Mouse (Mus musculus) left cerebral cortex, postnatal 36 days (tissue): ENCODE measurements around the gene Magi1. TPM values are rescaled to one million over a fixed set of nuclear protein-coding genes. Genes with fewer than 3 reads are reported as not detected.
"Not testable (repeated sequence)": the region's sequence is repeated elsewhere in the genome, so short reads cannot be mapped to it uniquely, and the experiment has no call there.

ENCODE experiments used
- DNase-seq, 2 experiments: peaks; one replicate each; pipeline ENCODE4 v3.0.0; 2021 to 2022; ENCODE audit warnings: low spot score in 2 of 2, mixed read lengths in 1 of 2
- intact Hi-C: fragments of 180-260 bp; cut with DNase I; formaldehyde crosslinking; loops from one replicate; pipeline ENCODE4 v1.15.1; 2025
- total RNA-seq, 2 experiments: library from RNA; stranded (reverse); gene quantifications; 2 replicates each; pipeline ENCODE4 v1.2.3; 2021

The Magi1 gene
- total RNA-seq, 2 experiments from 2014 or later = 81.0 to 87.5 TPM

- intact Hi-C loops = no loop called here
Observed at GRCm38 (mm10) chr6:94022437-94022836, 261.3 kb downstream of the Magi1 start.

GRCm38 (mm10) chr6:94021239-94021962 lies 262.3 kb downstream of the Magi1 start:
- no peak for DNase-seq
- intact Hi-C loops = no loop called here

More at GRCm38 (mm10) chr6:94022437-94022836, 261.3 kb downstream of the Magi1 start:
- DNase-seq = no peak

GRCm38 (mm10) chr6:94020566-94020965 lies 263.2 kb downstream of the Magi1 start:
- intact Hi-C loops = no loop called here
- no peak for DNase-seq

GRCm38 (mm10) chr6:94019935-94020334 lies 263.8 kb downstream of the Magi1 start:
- intact Hi-C loops = no loop called here
- DNase-seq = no peak

GRCm38 (mm10) chr6:94013761-94014160 lies 270.0 kb downstream of the Magi1 start:
- intact Hi-C loops = no loop called here
- no peak for DNase-seq

- intact Hi-C loops = no loop called here
- no peak for DNase-seq
Observed at GRCm38 (mm10) chr6:94011947-94012346, 271.8 kb downstream of the Magi1 start.

- no peak for DNase-seq
- intact Hi-C loops = no loop called here
Observed at GRCm38 (mm10) chr6:94011521-94011920, 272.2 kb downstream of the Magi1 start.

GRCm38 (mm10) chr6:94008577-94008976 lies 275.1 kb downstream of the Magi1 start:
- intact Hi-C loops = no loop called here
- no peak for DNase-seq

GRCm38 (mm10) chr6:94003586-94003985 lies 280.1 kb downstream of the Magi1 start:
- DNase-seq, intact Hi-C loops: not testable (repeated sequence)

- DNase-seq = no peak
- intact Hi-C loops = no loop called here
Observed at GRCm38 (mm10) chr6:93996841-93997485, 286.8 kb downstream of the Magi1 start.

- intact Hi-C loops = no loop called here
Observed at GRCm38 (mm10) chr6:93987561-93987960, 296.2 kb downstream of the Magi1 start.

GRCm38 (mm10) chr6:93985111-93985510 lies 298.6 kb downstream of the Magi1 start:
- intact Hi-C loops = loop anchor here (2.0 kb wide), 1 partner anchor 228 kb away; no protein-coding TSS in a partner anchor
- DNase-seq = peak; percentile 13 to 29

More at GRCm38 (mm10) chr6:93987561-93987960, 296.2 kb downstream of the Magi1 start:
- no peak for DNase-seq

GRCm38 (mm10) chr6:93983551-93983950 lies 300.2 kb downstream of the Magi1 start:
- no peak for DNase-seq
- intact Hi-C loops = no loop called here

GRCm38 (mm10) chr6:93981211-93981610 lies 302.5 kb downstream of the Magi1 start:
- intact Hi-C loops = no loop called here
- DNase-seq = no peak

- intact Hi-C loops = no loop called here
- DNase-seq = no peak
Observed at GRCm38 (mm10) chr6:93979241-93979640, 304.5 kb downstream of the Magi1 start.

GRCm38 (mm10) chr6:93968721-93969120 lies 315.0 kb downstream of the Magi1 start:
- no peak for DNase-seq
- intact Hi-C loops = no loop called here

- peak; percentile 13 to 15 for DNase-seq
- intact Hi-C loops = loop anchor here (5.0 kb wide), 1 partner anchor 51 kb away; no protein-coding TSS in a partner anchor
Observed at GRCm38 (mm10) chr6:93962757-93963336, 320.9 kb downstream of the Magi1 start.

- DNase-seq = no peak
Observed at GRCm38 (mm10) chr6:93961782-93962181, 321.9 kb downstream of the Magi1 start.

GRCm38 (mm10) chr6:93957172-93957571 lies 326.5 kb downstream of the Magi1 start:
- no peak for DNase-seq
- intact Hi-C loops = no loop called here

More at GRCm38 (mm10) chr6:93961782-93962181, 321.9 kb downstream of the Magi1 start:
- intact Hi-C loops = loop anchor here (5.0 kb wide), 1 partner anchor 49 kb away; no protein-coding TSS in a partner anchor

- intact Hi-C loops = no loop called here
- DNase-seq = no peak
Observed at GRCm38 (mm10) chr6:93946612-93947011, 337.1 kb downstream of the Magi1 start.
